Mouse (Mus musculus) stomach, embryonic 16.5 days (tissue): ENCODE data around the gene Zbtb8os. TPM values are rescaled to one million over a fixed set of nuclear protein-coding genes. Genes with fewer than 3 reads are reported as not detected.
A peak's percentile ranks its signal among the peaks of the same experiment; 100 is the strongest.

Experiments used
- ATAC-seq: fragments of 200-750 bp; cut with Nextera tagmentation; 2 replicates; pipeline ENCODE4 v1.8.0; 2017; ENCODE audit warnings: moderate number of reproducible peaks, moderate TSS enrichment; ENCODE audit not compliant: insufficient read depth, low FRiP score
- H3K27ac ChIP-seq: fragments of 300-500 bp; sonication (generic); 2 replicates; pipeline ENCODE4 v1.5.1; 2014; ENCODE audit warnings: low read length
- H3K27me3 ChIP-seq: fragments of 300-500 bp; sonication (generic); 2 replicates; pipeline ENCODE4 v1.6.1; 2014; ENCODE audit warnings: low read length, control low read depth, mixed read lengths; ENCODE audit not compliant: control insufficient read depth, insufficient read depth
- H3K36me3 ChIP-seq: fragments of 300-500 bp; sonication (generic); 2 replicates; pipeline ENCODE4 v1.6.1; 2014; ENCODE audit warnings: low read length; ENCODE audit not compliant: control insufficient read depth, insufficient read depth
- H3K4me1 ChIP-seq: fragments of 300-500 bp; sonication (generic); 2 replicates; pipeline ENCODE4 v1.6.1; 2014; ENCODE audit warnings: low read length, control low read depth, mixed read lengths; ENCODE audit not compliant: control insufficient read depth, insufficient read depth
- H3K4me2 ChIP-seq: fragments of 300-500 bp; sonication (generic); 2 replicates; pipeline ENCODE4 v1.6.1; 2014; ENCODE audit warnings: low read depth, low read length, mixed read lengths
- H3K4me3 ChIP-seq: fragments of 300-500 bp; sonication (generic); replicated peaks from 2 replicates; pipeline ENCODE4 v1.5.1; 2014; ENCODE audit warnings: mild to moderate bottlenecking, low read length
- H3K9ac ChIP-seq: fragments of 300-500 bp; sonication (generic); 2 replicates; pipeline ENCODE4 v1.6.1; 2014; ENCODE audit warnings: low read length
- H3K9me3 ChIP-seq: fragments of 300-500 bp; sonication (generic); replicated peaks from 2 replicates; pipeline ENCODE4 v1.6.1; 2016; ENCODE audit warnings: low read length, control low read depth; ENCODE audit not compliant: control insufficient read depth
- WGBS: fragments of 180-500 bp; shearing (Covaris S2); extraction: QIAGEN DNeasy Blood & Tissue Kit; methylation state at CpG from one replicate; pipeline ENCODE4 v1.1.7; 2014; 5-methylcytosine and 5-hydroxymethylcytosine counted together
- polyA plus RNA-seq: library from polyadenylated mRNA; unstranded; fragments of >200 nt; fragmentation: Nextera tagmentation; extraction: Ambion mirVana; gene quantifications from 2 replicates; pipeline ENCODE4 v1.2.1, GENCODE M21; 2015

Zbtb8os gene
- polyA plus RNA-seq, 1 experiment from 2014 or later, result 46.6 TPM

DNA sequence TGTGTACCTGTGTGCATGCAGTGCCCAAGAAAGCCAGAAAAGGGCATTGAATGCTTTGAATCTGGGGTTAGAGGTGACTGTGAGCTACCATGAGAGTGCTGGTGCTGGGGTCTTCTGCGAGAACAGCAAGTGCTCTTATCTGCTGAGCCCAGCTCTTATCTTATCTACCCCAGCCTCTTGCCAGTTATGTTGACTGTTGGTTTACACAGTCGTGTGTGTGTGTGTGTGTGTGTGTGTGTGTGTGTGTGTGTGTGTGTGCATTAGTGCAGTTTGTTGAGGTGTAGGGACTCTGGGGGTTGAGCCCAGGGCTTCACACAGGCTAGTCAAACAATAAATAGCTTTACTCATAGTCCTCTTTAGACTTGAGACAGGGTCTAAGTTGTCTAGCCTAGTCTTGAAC lies 40.3 kb upstream of the Zbtb8os start:
- 26% methylated on average over 2 of the region's 2 CpGs for WGBS
- no peak overlapping the region for H3K27ac ChIP-seq
- H3K36me3 ChIP-seq, result no peaks in the 10 kb centered on the region
- no peak overlapping the region for H3K9ac ChIP-seq
- no peaks in the 10 kb centered on the region for H3K27me3 ChIP-seq
- ATAC-seq, result no peak
- no peaks in the 10 kb centered on the region for H3K9me3 ChIP-seq
- no peak overlapping the region for H3K4me2 ChIP-seq
- no peak overlapping the region for H3K4me3 ChIP-seq
- peaks cover 10% of the 10 kb centered on the region for H3K4me1 ChIP-seq

DNA sequence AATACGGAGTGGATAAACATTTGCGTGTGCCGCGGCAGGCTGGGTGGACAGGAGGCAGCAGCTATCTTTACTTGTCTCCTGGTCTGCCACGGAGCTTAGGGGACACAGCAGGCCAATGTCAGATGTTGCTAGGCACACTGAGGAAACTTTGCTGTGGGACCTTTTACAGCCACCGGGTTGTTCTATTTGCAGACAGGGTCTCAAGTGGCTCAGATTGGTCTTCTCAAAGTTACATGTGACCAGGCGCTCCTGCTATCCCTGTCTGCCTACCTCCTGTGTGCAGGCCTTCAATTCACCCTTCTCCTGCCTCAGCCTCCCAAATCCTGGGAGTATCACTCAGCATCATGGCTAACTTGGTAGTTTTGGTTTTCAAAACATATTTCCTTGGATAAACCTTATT lies 39.4 kb upstream of the Zbtb8os start:
- no peak overlapping the region for H3K27ac ChIP-seq
- no peak overlapping the region for H3K4me3 ChIP-seq
- no peaks in the 10 kb centered on the region for H3K36me3 ChIP-seq
- no peaks in the 10 kb centered on the region for H3K9me3 ChIP-seq
- no peaks in the 10 kb centered on the region for H3K27me3 ChIP-seq
- ATAC-seq, result no peak
- no peak overlapping the region for H3K4me2 ChIP-seq
- WGBS, result 70% methylated on average over 7 of the region's 7 CpGs
- H3K4me1 ChIP-seq, result peaks cover 10% of the 10 kb centered on the region
- no peak overlapping the region for H3K9ac ChIP-seq

- ATAC-seq, result peak; percentile 72; the same call in 1 of the 2 replicates
- 71% methylated on average over 4 of the region's 4 CpGs for WGBS
- H3K4me1 ChIP-seq, result peaks cover 10% of the 10 kb centered on the region
- H3K36me3 ChIP-seq, result no peaks in the 10 kb centered on the region
- H3K4me3 ChIP-seq, result no peak overlapping the region
- H3K9me3 ChIP-seq, result 0 out of 2 replicates have a peak, but pooled peaks cover 4% of the 10 kb centered on the region
- H3K27ac ChIP-seq, result peak overlapping the region; percentile 55; the same call in 1 of the 2 replicates
- H3K4me2 ChIP-seq, result no peak overlapping the region
- no peaks in the 10 kb centered on the region for H3K27me3 ChIP-seq
- H3K9ac ChIP-seq, result no peak overlapping the region
Observed at GRCm38 (mm10) chr4:129297724-129298123, 37.8 kb upstream of the Zbtb8os start.

DNA sequence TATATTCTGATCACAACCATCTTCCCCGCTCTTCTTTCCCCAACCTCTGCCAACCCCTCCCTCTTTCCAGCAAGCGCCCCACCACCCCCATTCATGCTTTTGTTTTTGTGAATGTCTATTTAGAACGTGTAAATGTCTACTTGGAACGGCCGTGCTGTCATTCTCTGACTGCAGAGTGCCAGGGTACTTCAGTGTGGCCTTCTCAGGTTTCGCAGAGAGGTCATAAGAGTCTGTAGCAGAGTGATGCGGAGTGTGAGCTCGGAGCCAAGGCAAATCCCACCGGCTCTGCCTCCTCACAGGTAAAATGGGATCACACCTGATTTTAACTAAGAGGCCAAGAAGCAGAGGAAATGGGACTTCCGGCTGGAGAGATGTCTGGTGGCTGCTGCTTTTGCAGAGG lies 36.4 kb upstream of the Zbtb8os start:
- no peaks in the 10 kb centered on the region for H3K36me3 ChIP-seq
- H3K4me1 ChIP-seq, result peaks cover 10% of the 10 kb centered on the region
- 0 out of 2 replicates have a peak, but pooled peaks cover 4% of the 10 kb centered on the region for H3K9me3 ChIP-seq
- H3K9ac ChIP-seq, result no peak overlapping the region
- no peak for ATAC-seq
- no peak overlapping the region for H3K27ac ChIP-seq
- H3K27me3 ChIP-seq, result no peaks in the 10 kb centered on the region
- no peak overlapping the region for H3K4me2 ChIP-seq
- WGBS, result 48% methylated on average over 10 of the region's 10 CpGs
- H3K4me3 ChIP-seq, result no peak overlapping the region

DNA sequence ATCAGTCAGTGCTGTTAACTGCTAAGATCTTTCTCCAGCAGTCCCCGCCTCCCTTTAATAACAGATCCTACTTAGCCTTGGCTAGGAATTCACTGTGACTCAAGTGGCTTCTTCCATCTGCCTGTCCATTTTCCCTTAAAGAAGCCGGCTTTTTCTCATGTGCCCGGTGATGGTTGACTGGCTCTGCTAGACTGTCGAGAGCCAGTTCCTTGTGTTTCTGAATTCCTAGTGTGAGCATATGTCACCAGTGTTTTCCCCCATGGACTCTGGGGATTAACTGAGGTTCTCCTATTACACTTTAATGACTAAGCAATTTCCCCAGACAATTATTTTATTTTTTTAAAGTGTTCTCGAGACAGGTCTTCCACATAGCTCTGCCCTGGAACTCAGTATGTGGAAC lies 32.1 kb upstream of the Zbtb8os start:
- Histone ChIP-seq H3K4me3 (no peak overlapping the region), H3K27ac (no peak overlapping the region), H3K4me2 (no peak overlapping the region), H3K4me1 (peaks cover 5% of the 10 kb centered on the region; the same call in 1 of the 2 replicates), H3K36me3 (peaks cover 8% of the 10 kb centered on the region), H3K9me3 (0 out of 2 replicates have a peak, but pooled peaks cover 4% of the 10 kb centered on the region), H3K9ac (no peak overlapping the region), H3K27me3 (no peaks in the 10 kb centered on the region)
- no peak for ATAC-seq
- whole genome bisulfite sequencing, result 75% methylated on average over 5 of the region's 5 CpGs

GRCm38 (mm10) chr4:129303816-129304215 lies 31.7 kb upstream of the Zbtb8os start:
- H3K4me2 ChIP-seq, result no peak overlapping the region
- H3K9ac ChIP-seq, result no peak overlapping the region
- H3K4me3 ChIP-seq, result no peak overlapping the region
- 0 out of 2 replicates have a peak, but pooled peaks cover 4% of the 10 kb centered on the region for H3K4me1 ChIP-seq
- no peak for ATAC-seq
- H3K9me3 ChIP-seq, result 0 out of 2 replicates have a peak, but pooled peaks cover 4% of the 10 kb centered on the region
- no peaks in the 10 kb centered on the region for H3K27me3 ChIP-seq
- H3K36me3 ChIP-seq, result peaks cover 8% of the 10 kb centered on the region
- WGBS, result 86% methylated on average over 9 of the region's 9 CpGs
- no peak overlapping the region for H3K27ac ChIP-seq

DNA sequence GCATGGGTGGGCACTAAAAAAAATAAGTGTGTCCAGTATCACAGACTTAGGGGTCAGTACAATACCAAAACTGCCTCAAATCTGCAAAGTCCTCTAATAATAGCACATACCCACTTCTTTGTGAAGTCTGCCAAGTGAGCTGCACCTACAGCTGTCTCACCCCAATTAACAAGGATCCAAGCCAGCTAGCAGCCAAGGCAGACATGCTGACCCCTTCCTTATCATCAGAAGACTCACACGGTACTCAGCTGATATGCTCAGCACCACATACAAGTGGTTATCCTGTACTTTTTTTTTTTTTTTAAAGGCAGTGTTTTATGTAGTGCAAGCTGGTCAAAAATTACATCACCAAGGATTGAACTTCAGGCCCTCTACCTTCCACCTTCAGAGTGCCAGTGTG lies 31.2 kb upstream of the Zbtb8os start:
- Histone ChIP-seq H3K4me2 (no peak overlapping the region), H3K36me3 (peaks cover 8% of the 10 kb centered on the region), H3K27me3 (no peaks in the 10 kb centered on the region), H3K27ac (no peak overlapping the region), H3K4me3 (no peak overlapping the region), H3K4me1 (0 out of 2 replicates have a peak, but pooled peaks cover under 1% of the 10 kb centered on the region), H3K9ac (no peak overlapping the region), H3K9me3 (0 out of 2 replicates have a peak, but pooled peaks cover 4% of the 10 kb centered on the region)
- ATAC-seq, result no peak
- WGBS, result 57% methylated on average over 1 of the region's 1 CpGs

GRCm38 (mm10) chr4:129307936-129308335 lies 27.6 kb upstream of the Zbtb8os start:
- ATAC-seq, result no peak
- Histone ChIP-seq H3K9ac (no peak overlapping the region), H3K4me2 (no peak overlapping the region), H3K36me3 (peaks cover 15% of the 10 kb centered on the region), H3K4me1 (no peaks in the 10 kb centered on the region), H3K27me3 (no peaks in the 10 kb centered on the region), H3K27ac (no peak overlapping the region), H3K9me3 (no peaks in the 10 kb centered on the region), H3K4me3 (no peak overlapping the region)
- WGBS, result 80% methylated on average over 1 of the region's 1 CpGs

DNA sequence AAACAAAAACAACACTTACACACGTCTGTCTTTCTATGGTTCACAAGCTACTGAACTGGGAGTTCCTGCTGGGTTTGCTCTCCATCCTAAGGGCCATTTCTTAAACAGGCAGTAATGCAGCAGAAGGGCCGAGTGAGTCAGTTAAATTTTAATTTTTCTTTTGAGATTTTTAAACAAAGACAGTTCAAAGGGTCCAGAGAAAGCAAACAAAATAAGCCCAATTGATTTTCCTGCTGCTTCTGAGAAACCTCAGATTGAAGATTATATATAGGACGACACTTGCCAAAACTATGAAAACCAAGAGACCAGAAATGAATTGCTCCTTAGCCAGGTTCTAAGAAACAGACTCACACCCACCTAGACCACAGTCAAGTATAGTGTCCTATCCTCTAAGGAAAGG lies 21.6 kb upstream of the Zbtb8os start:
- Histone ChIP-seq H3K27me3 (no peaks in the 10 kb centered on the region), H3K9me3 (no peaks in the 10 kb centered on the region), H3K27ac (no peak overlapping the region), H3K4me3 (no peak overlapping the region), H3K36me3 (peaks cover 35% of the 10 kb centered on the region), H3K4me1 (no peaks in the 10 kb centered on the region), H3K4me2 (no peak overlapping the region), H3K9ac (no peak overlapping the region)
- ATAC-seq, result no peak
- WGBS, result 51% methylated on average over 3 of the region's 3 CpGs
